Mouse (Mus musculus): Measurements from ENCODE around the gene Adcy6.

Adcy6 gene

DNA sequence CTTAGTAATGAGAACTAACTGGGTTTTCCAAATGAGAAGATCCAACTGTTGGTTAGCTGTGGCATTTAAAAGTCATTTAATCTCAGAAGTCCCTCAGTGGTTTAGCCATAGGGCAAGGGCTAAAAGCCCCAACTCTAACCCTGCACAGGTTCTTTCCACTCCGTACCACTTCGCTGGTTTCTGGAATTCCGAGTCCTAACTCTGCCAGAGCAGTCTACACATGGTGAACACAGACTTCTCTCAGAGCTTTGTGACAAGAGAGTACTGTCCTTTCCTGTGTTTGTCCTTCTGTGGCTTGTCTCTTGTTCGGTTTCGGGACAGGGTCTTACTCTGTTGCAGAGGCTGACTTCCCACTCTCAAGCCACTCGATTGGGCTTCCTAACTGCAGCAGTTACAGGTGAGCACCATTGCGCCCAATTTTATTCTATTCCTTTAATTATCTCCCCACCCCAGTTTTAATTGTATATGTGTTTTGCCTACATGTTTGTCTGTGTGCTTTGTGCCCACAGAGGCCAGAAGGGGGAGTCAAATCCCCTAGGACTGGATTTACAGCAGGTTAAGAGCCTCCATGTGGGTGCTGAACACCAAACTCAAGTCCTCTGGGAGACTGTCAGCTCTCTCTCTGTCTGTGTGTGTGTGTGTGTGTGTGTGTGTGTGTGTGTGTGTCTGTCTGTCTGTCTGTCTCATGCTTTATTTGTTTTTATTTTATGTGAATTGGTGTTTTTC lies 16.8 kb upstream of the Adcy6 start:
- DNase-seq = no peak

DNA sequence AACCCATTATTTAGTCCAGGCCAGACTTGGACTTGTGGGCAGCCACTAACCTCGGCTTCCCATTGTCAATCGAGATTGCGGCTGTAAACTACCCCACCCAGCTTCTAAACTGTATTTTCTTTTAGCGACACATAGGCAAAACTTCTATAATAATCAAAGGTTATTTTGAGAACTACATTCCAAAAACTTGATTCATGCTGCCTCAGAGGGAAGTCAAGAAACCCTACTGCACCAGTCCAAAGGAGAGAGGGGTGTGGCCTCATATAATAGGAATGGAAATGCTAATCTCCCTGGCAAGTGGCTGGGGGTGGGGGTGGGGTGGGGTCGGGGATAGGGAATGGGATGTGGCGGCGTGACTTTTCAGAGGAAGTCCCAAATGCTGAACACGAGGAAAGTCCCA lies 16.2 kb upstream of the Adcy6 start:
- no peak for DNase-seq

DNA sequence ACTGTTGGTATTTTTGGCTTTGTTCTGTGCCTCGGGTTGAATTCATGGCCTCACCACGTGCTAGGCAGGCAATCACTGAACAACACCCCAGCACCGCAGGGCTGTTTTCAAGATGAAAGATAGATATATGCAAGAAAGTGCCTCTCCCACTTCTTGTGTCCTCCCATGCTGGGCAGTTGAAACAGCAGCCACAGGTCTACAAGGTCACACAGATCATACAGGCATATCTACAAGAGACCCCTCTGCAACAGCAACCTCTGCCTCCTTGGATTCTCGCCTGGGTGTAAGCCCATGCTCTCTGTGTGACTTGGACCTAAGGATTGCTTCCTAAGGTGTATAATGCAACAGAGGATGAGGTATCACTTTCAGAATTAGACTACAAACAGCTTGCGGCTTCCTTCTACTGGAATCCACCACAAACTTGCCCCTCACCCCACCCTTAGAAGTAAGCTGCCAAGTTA lies 13.5 kb upstream of the Adcy6 start:
- DNase-seq = no peak

DNA sequence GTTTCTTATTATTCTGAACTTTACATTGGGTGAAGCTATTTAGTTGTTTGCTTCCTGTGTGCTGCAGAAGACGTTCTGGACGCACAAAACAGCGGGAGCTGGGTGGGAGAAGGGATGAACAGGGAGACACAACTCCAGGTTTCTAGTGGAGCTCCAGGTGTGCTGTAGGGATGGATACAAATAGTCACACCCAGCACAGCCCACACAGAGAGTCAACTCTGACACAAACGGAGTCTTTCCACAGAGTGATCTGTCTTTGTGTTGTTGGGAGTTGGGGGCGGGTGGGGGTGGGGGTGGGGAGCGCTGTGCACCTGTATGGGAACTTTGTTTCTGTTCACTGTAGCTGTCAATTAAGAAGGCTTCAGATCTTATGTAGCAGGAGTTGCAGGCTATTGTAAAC lies 12.8 kb upstream of the Adcy6 start:
- no peak for DNase-seq

DNA sequence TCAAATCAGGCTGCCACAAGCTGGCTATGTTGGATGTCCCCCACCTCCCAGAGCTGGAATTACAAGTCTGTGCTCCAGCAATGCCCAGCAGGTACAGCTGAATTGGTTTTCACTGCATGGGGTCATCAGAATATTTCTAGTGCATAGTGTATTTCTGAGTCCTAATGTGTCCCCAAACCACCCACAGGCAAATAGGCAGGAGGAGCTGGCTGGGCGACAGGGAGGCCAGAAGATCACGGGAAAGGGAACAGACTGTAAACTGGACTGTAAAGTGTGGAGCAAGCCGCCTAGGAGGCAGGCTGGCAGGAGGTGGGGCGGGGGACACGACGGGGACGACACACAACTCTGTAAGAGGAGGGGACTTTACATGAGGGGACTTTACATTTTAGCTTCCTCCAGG lies 12.3 kb upstream of the Adcy6 start:
- DNase-seq = no peak

DNA sequence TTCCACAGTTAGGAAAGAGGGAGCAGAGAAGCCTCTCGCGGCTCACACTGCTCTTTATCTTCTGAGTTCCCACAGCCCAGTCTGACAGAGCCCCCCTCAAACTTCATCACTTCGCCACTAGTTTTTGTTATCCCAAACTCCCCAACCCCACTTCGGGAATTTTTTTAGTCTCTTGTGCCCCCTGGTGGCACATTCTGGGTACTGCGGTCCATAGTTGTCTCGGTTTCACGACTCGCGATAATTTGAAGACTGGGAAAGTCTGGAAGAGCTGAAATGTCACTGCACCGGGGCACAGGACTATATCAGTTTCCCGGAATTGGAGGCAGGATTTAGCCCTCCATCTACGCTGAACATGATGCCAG lies 7.3 kb upstream of the Adcy6 start:
- DNase-seq = no peak

DNA sequence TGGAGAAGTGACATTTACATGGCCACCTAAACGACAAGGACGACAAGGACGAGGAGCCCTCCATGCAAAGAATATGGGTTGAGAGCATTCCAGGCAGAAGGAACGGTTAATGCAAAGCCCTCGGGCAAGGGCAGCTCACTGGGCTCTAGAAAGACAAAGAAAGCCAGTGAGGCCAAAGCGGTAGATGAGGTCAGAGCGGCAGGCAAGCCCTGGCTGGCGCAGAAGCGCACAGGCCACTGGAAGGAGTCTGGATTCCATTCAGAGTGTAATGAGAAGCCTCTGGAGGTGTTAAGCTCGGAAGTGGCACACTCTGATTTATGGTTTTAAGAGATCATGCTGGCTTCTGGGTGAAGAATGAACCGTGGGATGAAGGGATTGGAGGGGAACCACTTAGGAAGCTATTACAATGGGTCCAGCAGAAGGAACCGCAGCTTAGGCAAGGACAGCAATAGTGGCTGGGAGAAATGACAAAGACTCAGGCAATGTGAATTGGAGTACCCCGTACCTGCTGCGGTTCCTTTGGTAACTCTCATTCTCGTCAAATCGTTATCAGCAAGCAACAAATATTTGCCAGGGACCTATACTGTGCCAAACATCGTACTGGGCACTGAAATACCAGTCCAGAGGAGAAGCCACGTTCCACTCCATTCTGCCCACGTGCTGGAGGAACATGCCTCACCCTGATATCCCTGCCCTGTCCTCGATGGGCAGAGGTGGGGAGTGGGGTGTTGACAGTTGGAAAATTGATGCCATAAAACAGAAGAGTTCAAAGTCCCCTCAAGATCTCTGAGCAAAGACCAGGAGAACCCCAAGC lies 6.7 kb upstream of the Adcy6 start:
- no peak for DNase-seq

DNA sequence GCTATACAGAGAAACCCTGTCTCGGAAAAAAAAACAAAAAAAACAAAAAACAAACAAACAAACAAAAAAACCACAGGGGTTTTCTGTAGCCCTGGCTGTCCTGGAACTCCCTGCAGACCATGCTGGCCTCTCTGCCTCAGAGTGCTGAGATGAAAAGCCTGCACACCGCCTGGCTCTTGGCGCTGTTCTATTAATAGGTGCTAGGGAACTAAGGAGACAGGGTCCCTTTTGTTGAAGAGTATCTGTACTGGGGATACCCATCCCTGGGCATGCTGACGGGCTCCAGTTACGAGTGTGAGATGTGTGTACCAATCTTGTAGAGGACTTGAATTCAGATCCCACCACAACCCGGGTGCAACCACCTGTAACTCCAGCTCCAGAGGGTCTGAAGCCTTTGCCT lies 5.9 kb upstream of the Adcy6 start:
- no peak for DNase-seq

DNA sequence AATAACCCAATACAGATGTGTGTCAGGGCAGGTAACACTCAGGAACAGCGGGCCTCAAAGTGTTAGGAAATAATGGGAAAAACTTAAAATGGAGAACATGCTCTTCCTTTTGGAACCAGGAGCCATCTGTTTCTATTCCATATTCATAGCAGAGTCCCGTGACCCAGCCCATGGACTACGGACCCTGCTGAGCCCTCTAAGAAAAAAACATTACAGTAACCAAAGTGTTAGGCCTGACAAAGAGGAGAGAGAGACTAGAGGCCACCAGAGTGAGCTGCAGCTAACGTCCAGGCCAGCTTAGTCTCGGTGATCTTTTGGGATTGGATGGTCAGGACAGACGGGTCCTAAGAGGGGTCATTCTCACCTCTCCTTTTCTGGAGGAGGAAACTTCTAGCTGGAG lies 5.1 kb upstream of the Adcy6 start:
- no peak for DNase-seq

DNA sequence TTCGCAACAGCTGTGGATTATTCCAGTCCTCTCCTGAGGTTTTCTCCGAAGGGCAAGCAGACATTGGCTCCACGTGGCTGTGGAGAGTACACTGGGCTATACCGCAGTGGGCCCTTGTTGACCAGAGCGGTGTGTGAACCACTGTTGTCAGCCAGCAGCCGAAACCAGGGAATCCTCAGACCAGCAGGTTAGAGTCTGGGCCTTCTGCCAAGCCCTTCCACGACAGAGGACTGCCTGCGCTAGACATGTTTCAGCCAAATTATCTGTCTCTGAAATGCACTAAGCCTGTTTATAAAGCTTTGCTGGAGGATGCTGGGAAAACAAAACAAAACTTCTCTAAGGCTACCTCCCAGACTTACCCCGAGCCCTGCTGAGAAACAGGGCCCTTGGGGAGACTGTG lies 4.7 kb upstream of the Adcy6 start:
- no peak for DNase-seq

DNA sequence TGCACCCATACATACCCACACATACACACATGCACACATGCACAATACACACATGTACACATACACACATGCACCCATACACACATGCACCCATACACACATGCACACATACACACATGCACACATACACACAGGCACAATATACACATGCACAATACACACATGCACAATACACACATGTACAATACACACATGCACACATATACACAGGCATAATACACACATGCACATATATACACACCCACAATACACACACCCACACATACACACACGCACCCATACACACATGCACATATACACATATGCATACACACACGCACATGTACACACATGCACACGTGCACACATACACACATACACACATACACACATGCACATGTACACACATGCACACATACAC lies 2.4 kb upstream of the Adcy6 start:
- no peak for DNase-seq

DNA sequence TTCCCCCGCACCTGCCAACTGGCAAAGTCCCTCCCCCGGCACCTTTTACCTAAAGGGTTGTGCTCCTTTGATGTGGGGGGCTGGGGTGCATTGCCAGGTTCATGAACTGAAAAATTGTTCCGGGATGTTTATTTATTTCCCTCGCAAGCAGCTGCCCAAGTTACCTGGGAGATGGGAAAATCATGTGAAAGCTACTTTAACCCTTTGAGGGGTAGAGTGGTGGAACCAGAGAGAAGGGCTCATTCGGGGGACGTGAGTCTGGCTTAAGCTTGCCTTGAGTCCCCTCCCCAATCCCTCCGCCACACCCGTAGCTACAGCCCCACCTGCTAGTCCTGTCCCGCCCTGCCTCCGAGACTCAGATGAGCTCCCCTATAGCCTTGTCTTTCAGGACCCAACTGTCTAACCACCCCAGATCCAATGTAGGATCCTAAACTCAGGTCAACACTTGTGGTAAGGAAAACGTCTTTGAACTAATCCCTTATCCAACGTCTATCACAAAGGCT lies 306 bp upstream of the Adcy6 start:
- DNase-seq = no peak

DNA sequence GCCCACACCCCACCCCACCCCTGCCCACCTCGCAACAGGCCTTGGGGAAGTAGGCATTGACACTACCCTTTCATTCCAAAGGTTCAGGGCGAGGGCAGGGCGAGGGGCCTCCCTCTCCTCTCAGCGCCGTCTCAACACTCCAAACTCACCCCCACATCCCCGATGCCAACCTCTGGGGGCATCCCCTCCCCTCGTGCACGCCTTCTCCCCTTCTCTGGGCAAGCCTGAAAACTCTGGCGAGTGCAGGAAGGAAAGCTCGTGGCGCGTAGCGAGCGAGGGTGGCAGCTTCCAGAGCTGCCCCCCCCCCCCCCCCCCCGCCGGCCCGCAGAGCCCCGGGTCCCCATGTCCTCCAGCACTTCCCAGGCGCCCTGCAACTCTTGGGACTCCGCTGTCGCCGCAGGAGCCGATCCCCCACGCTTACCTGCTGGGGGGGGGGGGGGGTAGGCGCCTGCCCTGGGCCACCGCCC lies 1.1 kb downstream of the Adcy6 start:
- no peak for DNase-seq

DNA sequence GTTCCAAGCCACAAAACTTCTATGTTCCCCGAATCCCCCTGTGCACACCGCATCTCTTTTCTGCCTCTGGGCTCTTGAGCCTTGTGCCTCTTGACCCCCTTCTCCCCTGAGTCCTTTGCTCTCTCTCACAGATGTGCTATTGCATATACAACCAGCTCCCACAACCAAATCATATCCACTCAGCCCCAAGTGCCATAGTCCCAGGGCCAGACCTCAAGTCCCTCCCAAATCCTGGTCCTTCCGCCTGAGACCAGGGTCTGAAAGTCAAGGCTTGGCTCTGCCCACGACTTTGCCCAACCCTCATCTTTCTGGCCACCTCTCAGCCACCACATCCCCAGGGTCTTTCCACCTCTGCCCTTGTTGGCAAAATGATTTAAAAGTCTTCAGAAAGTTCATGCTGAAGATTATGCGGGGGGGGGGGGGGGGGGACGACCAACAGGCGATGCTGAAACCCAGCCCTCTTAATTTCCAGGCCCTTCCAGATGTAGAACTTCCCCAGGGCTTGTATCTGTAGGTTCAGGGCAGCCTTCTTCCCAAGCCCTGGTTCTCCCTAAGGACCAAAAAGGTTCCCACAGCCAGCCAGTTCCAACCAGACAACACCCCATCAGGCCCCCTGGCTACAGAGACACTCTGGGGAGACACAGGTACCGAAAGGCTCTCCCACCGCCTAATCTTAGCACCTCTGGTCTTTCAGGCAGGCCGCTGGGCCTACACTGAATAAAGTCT lies 1.7 kb downstream of the Adcy6 start:
- DNase-seq = no peak

DNA sequence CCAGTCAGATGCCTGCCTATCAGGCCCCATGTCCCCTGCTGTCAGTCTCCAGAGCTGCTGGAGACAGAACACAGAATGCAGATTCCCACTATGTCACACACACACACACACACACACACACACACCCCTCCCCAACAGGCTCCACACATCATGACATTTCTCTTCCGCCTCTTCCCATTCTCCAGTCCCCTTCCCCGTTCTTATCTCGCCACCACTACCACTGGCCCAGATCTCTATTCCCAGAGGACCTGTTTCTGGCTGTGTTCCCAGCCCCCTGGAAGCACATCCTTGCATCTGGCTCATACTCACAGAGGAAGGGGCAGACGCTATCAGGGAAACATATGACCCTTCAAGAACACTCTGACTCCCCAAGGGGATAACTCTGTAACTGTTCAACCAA lies 2.3 kb downstream of the Adcy6 start:
- no peak for DNase-seq

DNA sequence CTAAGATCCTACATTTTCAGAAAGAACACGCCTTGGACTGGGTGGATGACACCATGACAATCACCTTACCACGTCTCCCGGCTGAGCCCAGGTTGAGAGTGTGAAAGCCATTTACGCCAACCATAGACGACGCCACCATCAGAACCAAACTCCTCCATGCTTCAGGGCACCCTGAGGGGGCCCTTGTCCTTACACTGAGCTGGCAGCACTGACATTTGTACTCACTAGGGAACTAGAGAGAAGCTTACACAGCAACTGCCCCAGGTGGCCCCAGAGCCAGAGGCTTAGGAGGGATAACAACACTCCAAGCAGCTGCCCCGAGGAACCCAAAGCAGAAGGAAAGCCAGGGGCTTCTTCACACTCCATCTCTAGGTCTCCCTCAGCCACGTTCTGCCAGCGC lies 3.1 kb downstream of the Adcy6 start:
- DNase-seq = no peak

DNA sequence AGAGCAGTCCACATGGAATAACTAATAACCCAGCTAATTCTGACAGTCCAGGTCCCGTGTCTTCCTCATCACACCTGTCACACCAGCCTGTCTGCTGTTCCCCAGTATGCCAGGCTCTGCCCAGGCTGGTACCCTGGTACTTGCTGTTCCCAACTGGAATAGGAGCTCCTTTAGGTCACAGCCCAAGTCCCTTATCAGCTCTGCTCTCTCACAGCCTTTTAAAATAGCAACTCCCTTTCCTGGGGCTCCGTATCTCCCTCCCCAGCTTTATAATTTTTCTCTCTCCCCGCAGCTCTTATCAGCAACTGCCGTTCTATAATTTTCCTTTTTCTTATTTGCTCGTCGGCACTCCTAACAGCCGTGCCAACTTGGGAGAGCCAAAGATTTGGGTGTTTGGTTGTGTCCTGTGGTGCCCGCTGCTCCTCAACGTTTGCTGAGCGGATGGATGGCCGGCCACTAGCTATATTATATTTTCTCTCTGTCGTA lies 3.8 kb downstream of the Adcy6 start:
- DNase-seq = no peak

DNA sequence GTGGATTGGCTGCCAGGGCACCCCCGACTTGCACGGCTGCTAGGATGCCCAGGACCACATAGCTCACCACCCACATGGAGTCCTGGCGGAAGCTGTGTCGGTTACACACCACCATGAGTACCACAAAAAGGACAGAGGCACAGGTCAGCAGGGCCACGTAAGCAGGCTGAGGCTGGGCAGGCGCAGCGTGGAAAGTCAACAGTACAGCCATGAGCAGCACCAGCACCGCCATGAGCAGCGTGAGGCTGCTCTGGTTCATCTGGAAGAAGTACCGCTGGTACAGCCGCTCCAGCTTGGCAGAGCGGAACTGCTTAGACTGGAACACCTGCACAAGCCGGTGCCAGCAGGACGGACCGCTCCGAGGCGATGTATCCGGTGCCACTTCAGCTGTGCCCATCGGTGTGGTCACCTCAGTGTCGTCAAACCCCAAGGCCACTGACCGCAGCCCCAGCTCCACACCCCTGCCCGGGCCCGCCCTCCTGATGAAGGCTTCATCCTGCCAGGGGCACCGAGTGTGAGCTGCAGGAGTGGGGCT lies 5.8 kb downstream of the Adcy6 start:
- DNase-seq = no peak

DNA sequence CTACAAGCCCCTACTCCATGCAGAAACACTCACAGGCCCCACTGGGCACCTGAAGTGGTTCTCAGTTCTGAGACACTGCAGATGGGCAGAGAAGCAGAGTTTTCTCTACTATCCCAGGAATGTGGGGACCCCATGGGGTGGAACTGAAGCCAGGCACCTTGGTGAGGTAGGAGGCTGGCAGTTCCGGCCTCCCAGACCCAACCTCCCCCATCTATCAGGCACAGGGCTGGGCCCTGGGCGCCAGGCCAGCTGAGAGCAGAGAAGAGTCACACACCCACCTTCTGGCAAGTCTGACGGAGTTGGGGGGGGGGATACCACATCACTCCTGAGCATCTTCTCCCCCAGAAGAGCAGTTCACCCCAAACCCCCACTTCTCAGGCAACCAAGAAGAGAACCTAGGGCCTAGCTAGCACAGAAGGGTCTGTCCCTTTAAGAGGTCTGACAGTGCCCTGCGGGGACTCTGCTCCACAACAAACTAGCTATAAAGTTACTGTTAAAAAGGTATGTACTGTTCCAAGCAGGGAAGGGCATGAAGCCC lies 6.9 kb downstream of the Adcy6 start:
- no peak for DNase-seq

DNA sequence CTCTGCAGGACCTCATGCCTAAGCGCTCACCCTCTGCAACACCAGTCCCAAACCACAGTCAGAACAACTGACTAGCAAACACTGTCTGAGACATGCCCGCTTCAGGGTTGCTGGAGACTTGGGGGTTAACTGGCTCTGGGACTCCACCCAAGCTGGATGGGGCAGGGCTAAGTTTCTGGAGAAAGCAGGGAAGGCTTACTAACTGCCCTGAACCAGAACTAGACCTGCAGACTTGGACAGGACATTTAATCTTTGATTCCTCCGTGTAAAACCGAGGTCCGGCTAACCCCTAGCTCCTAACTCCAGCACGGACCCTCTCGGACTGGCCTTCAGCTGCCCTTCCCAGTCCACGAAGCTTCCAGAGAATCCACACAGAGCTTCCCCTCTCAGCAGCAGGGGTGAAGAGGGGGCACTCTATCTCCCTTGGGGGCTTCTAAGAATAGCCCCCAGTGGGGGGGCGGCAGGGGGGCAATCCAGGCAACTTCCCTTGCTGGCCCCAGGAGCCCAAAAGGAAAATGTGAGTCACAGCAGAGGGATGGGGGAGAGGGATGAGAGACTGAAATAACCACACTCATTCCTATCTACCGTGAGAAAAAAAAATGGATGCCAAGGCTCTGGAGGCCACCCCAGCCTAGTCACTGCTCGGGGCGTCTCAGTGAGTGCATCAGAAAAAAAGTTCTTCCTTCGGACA lies 7.5 kb downstream of the Adcy6 start:
- DNase-seq = no peak

DNA sequence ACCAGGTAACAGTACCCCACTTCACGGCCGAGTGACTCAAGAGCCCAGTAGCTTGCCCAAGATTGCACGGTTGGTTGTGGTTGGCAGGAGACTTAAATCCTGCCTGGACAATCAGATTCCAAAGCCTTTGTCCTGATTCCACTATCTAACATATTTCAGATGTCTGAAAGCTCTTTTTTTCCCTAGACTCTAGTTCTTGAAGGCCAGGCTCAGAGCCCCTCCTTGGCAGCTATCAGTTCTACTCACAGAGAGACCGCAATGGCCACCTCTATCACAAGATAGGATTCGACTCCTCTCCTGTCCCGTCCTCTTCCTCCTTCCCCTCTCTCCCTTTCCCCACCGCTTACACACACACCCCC lies 8.1 kb downstream of the Adcy6 start:
- DNase-seq = no peak

DNA sequence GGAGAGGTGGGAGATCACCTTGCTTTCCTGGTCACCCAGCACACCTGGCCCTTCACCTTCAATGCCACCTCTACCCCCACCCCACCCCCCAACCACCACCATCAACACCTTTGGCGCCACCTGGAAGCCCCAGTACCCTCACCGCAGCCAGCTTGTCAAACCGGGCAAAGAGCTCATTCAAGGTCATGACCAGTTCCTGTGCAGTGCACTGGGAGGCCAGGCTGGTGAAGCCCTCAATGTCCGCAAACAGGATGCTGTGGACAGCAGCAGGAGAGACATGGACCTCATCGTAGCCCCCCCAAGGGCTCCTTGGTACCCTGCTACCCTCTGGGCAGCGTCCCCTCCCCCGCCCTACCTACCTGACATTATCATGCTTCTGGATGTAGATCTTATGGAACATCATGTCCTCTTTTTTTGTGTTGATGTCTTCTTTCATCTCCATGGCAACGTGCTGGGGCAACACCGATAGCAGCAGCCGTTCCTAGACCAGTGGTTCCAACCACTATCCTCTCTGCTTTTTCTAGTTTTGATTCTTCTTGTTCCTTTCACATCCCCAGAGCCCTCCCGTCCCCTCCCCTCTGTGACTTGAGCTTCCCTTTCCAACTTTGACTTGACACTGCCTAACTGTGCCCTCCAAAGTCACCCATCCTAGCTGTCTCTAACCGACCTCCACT lies 9.7 kb downstream of the Adcy6 start:
- DNase-seq = no peak
